20 mouse cellular contexts compared by ENCODE assay signal in genomic region chr16:23597968-23598367, GRCm38 (mm10).
A peak's percentile ranks its signal among the peaks of the same experiment; 100 is the strongest.
DNase-seq lines count a peak whose midpoint lies in the region; ATAC-seq lines count a peak whose summit lies in the region.
"Had no signal": no experiment of that assay in that cellular context is flagged by ENCODE, and none has a peak within 500 bp of the region (broad histone marks: within the 10 kb centered on the region; RNA-seq: fewer than 3 reads in every experiment).

No protein-coding gene starts in this region.

- H3K9ac ChIP-seq in liver, embryonic 15.5 days = no peak overlapping the region
- H3K9ac ChIP-seq in forebrain, embryonic 14.5 days (ENCODE audit: low read length) = no peak overlapping the region
- H3K9ac ChIP-seq: embryonic facial prominence, embryonic 12.5 days; embryonic facial prominence, embryonic 15.5 days; forebrain, embryonic 15.5 days; hindbrain, embryonic 12.5 days; hindbrain, embryonic 15.5 days had no signal

- peak; percentile 8 for DNase-seq in 416B (ENCODE audit: low read depth)
- DNase-seq in forebrain, embryonic 14.5 days (ENCODE audit: low spot score) = no peak
- DNase-seq: adrenal gland, postnatal 10 days; adrenal gland, postnatal 36 days; cerebellum, adult 18-20 months; cerebellum, adult 9-10 months; cerebellum, postnatal 14 days; gastrocnemius, postnatal 10 days; gastrocnemius, postnatal 36 days had no signal

- H3K4me1 ChIP-seq in liver, embryonic 15.5 days (replicated peaks) = no peaks in the 10 kb centered on the region
- H3K4me1 ChIP-seq in forebrain, embryonic 14.5 days (ENCODE audit: control insufficient read depth, insufficient read depth, low read length) = peaks cover 4% of the 10 kb centered on the region; the same call in 1 of the 2 replicates
- H3K4me1 ChIP-seq: embryonic facial prominence, embryonic 12.5 days; embryonic facial prominence, embryonic 15.5 days; hindbrain, embryonic 12.5 days; hindbrain, embryonic 15.5 days had no signal

- H3K4me2 ChIP-seq in liver, embryonic 15.5 days = no peak overlapping the region
- H3K4me2 ChIP-seq in forebrain, embryonic 14.5 days (ENCODE audit: low read length) = no peak overlapping the region
- H3K4me2 ChIP-seq: embryonic facial prominence, embryonic 12.5 days; embryonic facial prominence, embryonic 15.5 days; forebrain, embryonic 15.5 days; heart, embryonic 11.5 days; hindbrain, embryonic 12.5 days; hindbrain, embryonic 15.5 days had no signal

- ATAC-seq in common myeloid progenitor, adult 5-6 weeks (replicated peaks; ENCODE audit: low read depth, poor library complexity, severe bottlenecking) = peak; percentile 90
- peak; percentile 56 for ATAC-seq in liver, embryonic 15.5 days (ENCODE audit: insufficient read depth)
- peak; percentile 86 for ATAC-seq in megakaryocyte progenitor cell, adult 5-6 weeks (replicated peaks; ENCODE audit: poor library complexity)
- no peak for ATAC-seq in forebrain, embryonic 14.5 days
- ATAC-seq in megakaryocyte-erythroid progenitor cell, adult 5-6 weeks (replicated peaks; ENCODE audit: low FRiP score, low TSS enrichment, poor library complexity, severe bottlenecking) = no peak
- ATAC-seq: activated CD4-positive, CD25-positive, alpha-beta regulatory T cell, adult 4 months; forebrain, embryonic 15.5 days had no signal

- H3K36me3 ChIP-seq in liver, embryonic 15.5 days (replicated peaks) = no peaks in the 10 kb centered on the region
- no peaks in the 10 kb centered on the region for H3K36me3 ChIP-seq in forebrain, embryonic 14.5 days (ENCODE audit: control insufficient read depth, insufficient read depth, low read length)
- H3K36me3 ChIP-seq: embryonic facial prominence, embryonic 12.5 days; embryonic facial prominence, embryonic 15.5 days; forebrain, embryonic 15.5 days; hindbrain, embryonic 12.5 days; hindbrain, embryonic 15.5 days had no signal

- no peak overlapping the region for H3K27ac ChIP-seq in liver, embryonic 15.5 days (replicated peaks)
- no peak overlapping the region for H3K27ac ChIP-seq in forebrain, embryonic 14.5 days (ENCODE audit: low read depth, low read length)
- H3K27ac ChIP-seq: embryonic facial prominence, embryonic 12.5 days; embryonic facial prominence, embryonic 15.5 days; forebrain, embryonic 15.5 days; hindbrain, embryonic 12.5 days; hindbrain, embryonic 15.5 days had no signal

- no peaks in the 10 kb centered on the region for H3K9me3 ChIP-seq in liver, embryonic 15.5 days (replicated peaks)
- H3K9me3 ChIP-seq in forebrain, embryonic 14.5 days (replicated peaks; ENCODE audit: control insufficient read depth, low read length) = no peaks in the 10 kb centered on the region
- H3K9me3 ChIP-seq: embryonic facial prominence, embryonic 12.5 days; embryonic facial prominence, embryonic 15.5 days; forebrain, embryonic 15.5 days; hindbrain, embryonic 12.5 days; hindbrain, embryonic 15.5 days had no signal

- no peak overlapping the region for H3K4me3 ChIP-seq in liver, embryonic 15.5 days (replicated peaks)
- H3K4me3 ChIP-seq in forebrain, embryonic 14.5 days (ENCODE audit: low read depth, low read length) = no peak overlapping the region
- H3K4me3 ChIP-seq: embryonic facial prominence, embryonic 12.5 days; embryonic facial prominence, embryonic 15.5 days; forebrain, embryonic 15.5 days; hindbrain, embryonic 12.5 days; hindbrain, embryonic 15.5 days had no signal

- no peaks in the 10 kb centered on the region for H3K27me3 ChIP-seq in liver, embryonic 15.5 days
- H3K27me3 ChIP-seq in forebrain, embryonic 14.5 days (replicated peaks; ENCODE audit: control insufficient read depth, insufficient read depth, low read length) = no peaks in the 10 kb centered on the region
- H3K27me3 ChIP-seq: embryonic facial prominence, embryonic 12.5 days; embryonic facial prominence, embryonic 15.5 days; forebrain, embryonic 15.5 days; hindbrain, embryonic 12.5 days; hindbrain, embryonic 15.5 days had no signal

Comparison
In these comparisons a context has a peak if more than half of its experiments do, and no peak if none do; other contexts are left out.
1. ATAC-seq: peak in common myeloid progenitor, adult 5-6 weeks (single experiment), liver, embryonic 15.5 days (single experiment) and megakaryocyte progenitor cell, adult 5-6 weeks (single experiment); none in forebrain, embryonic 14.5 days (single experiment) and megakaryocyte-erythroid progenitor cell, adult 5-6 weeks (single experiment).